Mouse (Mus musculus) T-cell, adult 66 days (primary cell): Measurements from ENCODE around the gene Gm17651. TPM values are rescaled to one million over a fixed set of nuclear protein-coding genes. Genes with fewer than 3 reads are reported as not detected.

Experiments used
- total RNA-seq, 2 experiments: library from RNA; stranded (reverse); gene quantifications; 3 replicates in 1 of 2; 4 replicates in 1 of 2; pipeline ENCODE4 v1.2.4; 2023

Gm17651 gene
- total RNA-seq: not detected

DNA sequence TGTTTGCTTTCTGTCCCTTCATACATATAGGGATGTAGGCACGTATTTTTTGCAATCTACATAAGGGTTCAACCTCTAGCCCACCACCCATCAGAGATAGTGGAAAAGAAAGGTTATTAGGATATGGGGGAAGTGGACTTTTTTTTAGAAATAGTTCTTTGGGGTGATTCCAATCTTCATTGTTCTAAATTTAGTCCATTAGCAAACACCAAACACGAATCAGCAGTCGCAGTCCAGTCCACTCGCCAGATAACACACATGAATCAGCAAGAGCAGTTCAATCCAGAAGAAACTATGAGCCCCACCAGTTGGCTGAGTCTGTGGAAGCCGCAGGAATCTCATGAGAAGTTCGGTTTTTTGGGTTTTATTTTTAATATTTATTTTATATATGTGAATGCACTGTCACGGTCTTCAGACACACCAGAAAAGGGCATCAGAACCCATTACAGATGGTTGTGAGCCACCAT lies at the start of gene Gm17651:
Gene Gm17651 (minus strand): TSS at position 51 of the 467 bp plus-strand sequence.

DNA sequence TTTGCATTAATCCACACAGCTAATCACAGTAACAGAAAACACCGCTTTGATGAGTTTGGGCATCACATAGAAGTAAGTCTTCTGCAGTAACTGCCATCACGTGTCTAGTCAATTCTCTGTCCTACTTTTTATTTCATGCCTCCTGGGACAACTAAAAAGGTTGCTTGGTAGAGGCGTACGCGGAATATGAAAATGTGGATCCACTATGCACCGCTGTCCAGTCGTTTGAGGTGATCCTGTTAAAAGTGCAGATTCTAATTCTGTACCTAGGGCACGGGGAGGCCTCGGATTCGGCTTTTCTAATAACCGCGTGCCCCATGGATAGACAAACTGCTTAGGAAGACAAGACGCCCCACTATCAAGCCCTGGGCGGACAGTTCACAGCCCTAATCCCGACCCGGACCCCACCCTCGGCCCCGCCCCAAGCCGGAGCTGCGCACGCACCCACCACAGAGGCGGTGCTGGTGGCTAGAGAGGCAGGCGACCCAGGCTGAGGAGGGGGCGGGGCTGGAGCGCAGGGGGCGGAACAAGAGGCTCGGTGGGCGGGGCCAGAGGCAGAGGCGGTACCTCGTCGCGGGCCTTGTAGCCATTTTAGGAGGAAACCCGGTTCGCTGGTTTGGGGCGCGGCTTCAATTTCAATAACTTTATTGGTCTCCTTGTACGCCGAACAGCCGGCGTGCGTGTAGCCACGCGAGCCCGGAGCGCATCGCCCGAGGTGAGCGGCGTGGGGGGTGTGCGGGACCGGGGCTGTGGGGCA lies 16.7 kb downstream of the Gm17651 start, which contains the start of gene Prkab2:
Gene Prkab2 (plus strand): TSS at position 539 of the 757 bp plus-strand sequence.

DNA sequence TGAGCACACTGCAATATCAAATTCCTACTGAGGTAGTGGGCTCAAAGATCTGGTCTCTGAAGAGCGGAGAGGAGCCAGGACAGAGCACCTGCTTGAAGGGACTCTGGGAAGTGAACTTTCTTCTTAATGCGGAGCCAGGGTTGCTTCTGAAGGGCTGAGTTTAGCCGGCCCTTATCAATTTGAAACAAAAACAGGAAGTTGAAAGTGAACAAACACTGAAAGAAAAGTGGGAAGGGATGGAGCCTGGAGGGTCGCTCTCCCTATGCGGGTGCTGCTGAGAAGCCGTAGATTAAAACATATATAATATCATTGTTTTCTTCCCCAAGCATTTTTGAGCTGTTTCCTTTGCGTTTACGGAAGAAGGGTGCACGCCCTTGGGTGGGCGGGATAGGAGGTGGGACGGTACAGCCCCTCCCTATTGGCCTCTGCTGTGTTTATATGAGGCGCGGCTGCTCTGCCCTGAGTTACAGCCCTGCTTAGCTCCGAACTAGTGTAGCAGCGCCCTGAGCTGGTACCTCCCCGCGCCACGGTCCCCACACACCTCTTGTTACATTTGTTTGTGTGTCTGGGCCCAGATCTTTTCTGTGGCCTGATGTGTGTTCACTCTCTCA lies 46.0 kb downstream of the Gm17651 start, which contains the start of gene Fmo5:
Gene Fmo5 (plus strand): TSS at position 414 of the 611 bp plus-strand sequence.

Other genes starting within 250 kb of the Gm17651 start
- gene Chd1l, start 64.5 kb downstream of the Gm17651 start, total RNA-seq: 10 to 100 TPM; 37.5 to 44.8 TPM
- 10 to 100 TPM; 10.9 to 12.2 TPM for gene Fmo5, start 45.9 kb downstream of the Gm17651 start, total RNA-seq
- gene Prkab2, start 16.5 kb downstream of the Gm17651 start, total RNA-seq: 10 to 100 TPM in 1 of 2 experiments, 1 to 10 TPM in 1; 6.2 to 10.4 TPM
- gene Pde4dip, start 214.0 kb upstream of the Gm17651 start, total RNA-seq: 10 to 100 TPM; 27.6 to 29.4 TPM
- gene Sec22b, start 226.5 kb upstream of the Gm17651 start, total RNA-seq: 10 to 100 TPM; 73.6 to 74.9 TPM